Mouse (Mus musculus): ENCODE measurements around the gene Hoga1. TPM values are rescaled to one million over a fixed set of nuclear protein-coding genes. Genes with fewer than 3 reads are reported as not detected.

The Hoga1 gene
- total and polyA plus RNA-seq, 2 experiments from 2014 or later, result 3.5 to 3.6 TPM

DNA sequence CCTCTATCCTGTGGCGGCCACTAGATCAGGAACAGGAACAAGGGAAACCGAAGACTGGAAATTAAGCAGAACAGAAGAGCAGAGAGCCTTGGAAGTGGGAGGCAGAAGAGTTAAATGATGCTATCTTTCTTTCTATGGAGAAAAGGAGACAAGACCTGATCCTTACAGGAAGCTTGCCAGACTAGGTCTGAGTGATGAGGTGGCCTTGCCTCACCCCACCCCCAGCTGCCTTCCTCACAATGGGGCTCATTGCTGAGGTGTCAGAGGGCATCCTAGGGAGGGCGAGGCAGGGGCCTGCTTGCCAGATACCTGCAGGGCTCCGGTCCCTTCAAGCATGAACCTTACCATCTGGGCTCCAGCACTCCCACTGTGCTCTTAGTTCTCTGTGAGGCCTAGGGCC, 6.5 kb downstream of the Hoga1 start, which contains the start of gene 4933411K16Rik:
Gene 4933411K16Rik (plus strand): TSS at position 301 of the 400 bp plus-strand sequence.
- Histone ChIP-seq H3K27me3 (ENCODE audit: insufficient read depth, low read length) (no peaks in the 10 kb centered on the region), H3K4me1 (ENCODE audit: insufficient read depth) (no peaks in the 10 kb centered on the region), H3K9me3 (ENCODE audit: low read length) (no peaks in the 10 kb centered on the region), H3K36me3 (ENCODE audit: insufficient read depth) (no peaks in the 10 kb centered on the region), H3K9ac (no peak within 1 kb of the TSS), H3K4me2 (ENCODE audit: low read depth) (no peak within 1 kb of the TSS), H3K4me3 (ENCODE audit: low read depth, low read length) (no peak within 1 kb of the TSS), H3K27ac (ENCODE audit: low read depth, low read length) (no peak within 1 kb of the TSS)
- TF ChIP-seq CTCF (IDR thresholded peaks at IDR 0.05; ENCODE audit: low read depth), result no peak
- 87% methylated on average over 4 of the region's 4 CpGs for WGBS
- ATAC-seq, result no peak
- no peak for DNase-seq

DNA sequence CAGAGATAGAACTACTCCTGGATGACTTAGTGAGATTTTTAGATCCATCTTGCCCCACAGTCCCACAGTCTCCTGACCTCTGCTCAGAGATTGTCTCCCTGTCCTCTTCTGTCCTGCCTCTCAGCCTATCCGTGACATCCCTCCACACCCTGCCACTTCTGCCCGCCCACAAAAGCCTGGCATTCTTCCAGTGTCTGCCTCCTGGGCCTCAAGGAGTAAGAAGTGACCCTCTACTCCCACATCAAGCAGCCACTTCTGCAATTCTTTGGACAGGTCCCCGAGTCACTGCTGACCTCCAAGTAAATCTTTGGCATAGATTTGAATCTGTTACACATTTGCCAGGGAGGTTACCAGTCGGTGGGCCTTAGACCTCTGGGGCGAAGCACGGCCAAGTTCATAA, 8.8 kb downstream of the Hoga1 start:
- Histone ChIP-seq H3K27ac (ENCODE audit: low read depth, low read length) (no peak overlapping the region), H3K9me3 (ENCODE audit: low read length) (no peaks in the 10 kb centered on the region), H3K4me2 (ENCODE audit: low read depth) (no peak overlapping the region), H3K36me3 (ENCODE audit: insufficient read depth) (no peaks in the 10 kb centered on the region), H3K4me3 (ENCODE audit: low read depth, low read length) (no peak overlapping the region), H3K9ac (no peak overlapping the region), H3K27me3 (ENCODE audit: insufficient read depth, low read length) (no peaks in the 10 kb centered on the region), H3K4me1 (ENCODE audit: insufficient read depth) (no peaks in the 10 kb centered on the region)
- ATAC-seq, result no peak
- WGBS, result 76% methylated on average over 6 of the region's 6 CpGs
- no peak for DNase-seq
- TF ChIP-seq CTCF (IDR thresholded peaks at IDR 0.05; ENCODE audit: low read depth), result no peak

GRCm38 (mm10) chr19:42055881-42056280, 10.5 kb downstream of the Hoga1 start:
- Histone ChIP-seq H3K27ac (ENCODE audit: low read depth, low read length) (no peak overlapping the region), H3K4me2 (ENCODE audit: low read depth) (no peak overlapping the region), H3K4me1 (ENCODE audit: insufficient read depth) (no peaks in the 10 kb centered on the region), H3K4me3 (ENCODE audit: low read depth, low read length) (no peak overlapping the region), H3K36me3 (ENCODE audit: insufficient read depth) (no peaks in the 10 kb centered on the region), H3K9ac (no peak overlapping the region), H3K27me3 (ENCODE audit: insufficient read depth, low read length) (no peaks in the 10 kb centered on the region), H3K9me3 (ENCODE audit: low read length) (no peaks in the 10 kb centered on the region)
- DNase-seq (no peak), ATAC-seq (no peak)
- no peak for TF ChIP-seq CTCF (IDR thresholded peaks at IDR 0.05; ENCODE audit: low read depth)
- WGBS, result 75% methylated on average over 2 of the region's 2 CpGs

GRCm38 (mm10) chr19:42056719-42057409, 11.5 kb downstream of the Hoga1 start:
- no peak overlapping the region for H3K27ac ChIP-seq (ENCODE audit: low read depth, low read length)
- H3K4me2 ChIP-seq (ENCODE audit: low read depth), result no peak overlapping the region
- no peaks in the 10 kb centered on the region for H3K36me3 ChIP-seq (ENCODE audit: insufficient read depth)
- TF ChIP-seq CTCF (IDR thresholded peaks at IDR 0.05; ENCODE audit: low read depth), result no peak
- H3K4me1 ChIP-seq (ENCODE audit: insufficient read depth), result no peaks in the 10 kb centered on the region
- ATAC-seq, result no peak
- no peaks in the 10 kb centered on the region for H3K27me3 ChIP-seq (ENCODE audit: insufficient read depth, low read length)
- WGBS, result 92% methylated on average over 6 of the region's 6 CpGs
- no peak overlapping the region for H3K9ac ChIP-seq
- no peak overlapping the region for H3K4me3 ChIP-seq (ENCODE audit: low read depth, low read length)
- DNase-seq, result no peak
- H3K9me3 ChIP-seq (ENCODE audit: low read length), result no peaks in the 10 kb centered on the region

DNA sequence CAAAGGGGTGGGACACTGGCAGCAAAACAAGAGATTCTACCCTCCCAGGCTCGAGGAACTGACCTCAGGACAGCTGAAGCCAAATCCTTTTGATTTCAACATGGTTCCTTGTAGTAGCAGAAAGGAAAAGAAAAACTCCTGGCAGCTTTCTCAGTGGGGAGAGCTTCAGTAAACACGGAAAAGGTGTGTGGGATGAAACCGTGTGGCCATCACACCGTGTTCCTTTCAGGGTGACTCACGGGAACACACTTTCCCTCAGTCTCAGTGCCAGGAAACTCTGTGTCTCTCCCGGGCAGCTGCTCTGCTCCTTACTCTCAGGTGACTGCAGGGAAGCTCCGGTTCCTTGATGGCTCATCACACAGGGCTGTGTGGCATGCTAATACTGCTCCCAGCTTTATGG, 13.0 kb downstream of the Hoga1 start:
- ATAC-seq, result no peak

GRCm38 (mm10) chr19:42061443-42061842, 16.0 kb downstream of the Hoga1 start:
- TF ChIP-seq CTCF (IDR thresholded peaks at IDR 0.05; ENCODE audit: low read depth), result no peak
- H3K36me3 ChIP-seq (ENCODE audit: insufficient read depth), result no peaks in the 10 kb centered on the region
- H3K9me3 ChIP-seq (ENCODE audit: low read length), result no peaks in the 10 kb centered on the region
- no peak overlapping the region for H3K4me2 ChIP-seq (ENCODE audit: low read depth)
- no peak overlapping the region for H3K27ac ChIP-seq (ENCODE audit: low read depth, low read length)
- no peaks in the 10 kb centered on the region for H3K27me3 ChIP-seq (ENCODE audit: insufficient read depth, low read length)
- ATAC-seq (no peak), DNase-seq (no peak)
- WGBS, result 95% methylated on average over 7 of the region's 7 CpGs
- no peak overlapping the region for H3K9ac ChIP-seq
- no peaks in the 10 kb centered on the region for H3K4me1 ChIP-seq (ENCODE audit: insufficient read depth)
- H3K4me3 ChIP-seq (ENCODE audit: low read depth, low read length), result no peak overlapping the region

More for the DNA sequence above, 13.0 kb downstream of the Hoga1 start:
- no peaks in the 10 kb centered on the region for H3K9me3 ChIP-seq (ENCODE audit: low read length)
- no peaks in the 10 kb centered on the region for H3K4me1 ChIP-seq (ENCODE audit: insufficient read depth)
- 69% methylated on average over 7 of the region's 7 CpGs for WGBS
- no peak overlapping the region for H3K9ac ChIP-seq
- no peaks in the 10 kb centered on the region for H3K36me3 ChIP-seq (ENCODE audit: insufficient read depth)
- no peak for TF ChIP-seq CTCF (IDR thresholded peaks at IDR 0.05; ENCODE audit: low read depth)
- H3K27ac ChIP-seq (ENCODE audit: low read depth, low read length), result no peak overlapping the region
- no peak overlapping the region for H3K4me2 ChIP-seq (ENCODE audit: low read depth)
- no peak overlapping the region for H3K4me3 ChIP-seq (ENCODE audit: low read depth, low read length)
- H3K27me3 ChIP-seq (ENCODE audit: insufficient read depth, low read length), result no peaks in the 10 kb centered on the region
- no peak for DNase-seq

DNA sequence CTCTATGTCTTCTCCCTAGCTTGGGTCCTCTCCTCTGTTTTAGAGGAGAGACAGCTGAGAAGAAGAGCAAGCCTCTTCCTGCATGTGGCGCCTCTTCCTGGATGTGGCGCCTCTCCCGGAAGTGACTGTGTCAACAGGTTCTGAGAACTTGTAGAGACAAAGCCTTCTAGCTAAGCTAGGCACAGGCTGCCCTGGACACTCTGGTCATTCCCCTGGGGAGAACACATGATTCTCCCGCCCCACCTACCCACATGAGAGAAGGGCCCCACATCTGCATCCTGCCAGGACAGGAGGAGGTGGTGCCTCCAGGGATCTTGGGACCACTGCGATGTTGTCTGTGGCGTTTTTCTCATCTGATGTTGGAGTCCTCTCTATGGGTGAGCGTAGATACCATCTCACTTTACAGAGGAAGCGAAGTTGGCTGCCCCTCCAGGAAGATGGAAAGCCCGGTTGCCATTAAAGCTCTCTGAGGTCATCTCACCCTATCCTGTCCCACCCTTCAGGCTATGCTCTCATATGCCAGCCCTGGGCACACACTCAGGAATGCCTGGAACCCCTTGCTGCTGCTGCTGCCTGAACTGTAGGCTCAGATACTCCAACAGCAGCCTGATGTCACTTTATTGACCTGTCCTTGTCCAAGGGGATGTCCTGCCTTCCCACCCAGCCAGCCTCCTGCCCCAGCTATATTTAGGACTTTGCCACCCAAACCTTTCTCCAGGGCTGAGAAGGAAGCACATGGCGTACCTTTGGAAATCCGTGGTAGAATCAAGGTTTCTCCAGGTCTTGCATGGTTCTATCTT, 23.2 kb downstream of the Hoga1 start:
- no peak for TF ChIP-seq CTCF (IDR thresholded peaks at IDR 0.05; ENCODE audit: low read depth)
- H3K9ac ChIP-seq, result no peak overlapping the region

More for the DNA sequence above, 23.2 kb downstream of the Hoga1 start:
- DNase-seq, result no peak
- Histone ChIP-seq H3K27me3 (ENCODE audit: insufficient read depth, low read length) (no peaks in the 10 kb centered on the region), H3K27ac (ENCODE audit: low read depth, low read length) (no peak overlapping the region), H3K36me3 (ENCODE audit: insufficient read depth) (peaks cover 5% of the 10 kb centered on the region; the same call in 1 of the 2 replicates), H3K4me3 (ENCODE audit: low read depth, low read length) (no peak overlapping the region), H3K4me1 (ENCODE audit: insufficient read depth) (no peaks in the 10 kb centered on the region), H3K4me2 (ENCODE audit: low read depth) (no peak overlapping the region), H3K9me3 (ENCODE audit: low read length) (no peaks in the 10 kb centered on the region)
- no peak for ATAC-seq
- WGBS, result 87% methylated on average over 11 of the region's 11 CpGs

Measured in forebrain, postnatal 0 days (tissue).